Mouse (Mus musculus) embryo, embryonic 11 days (tissue): Measurements from ENCODE around the gene A130010J15Rik.

Experiments
- DNase-seq: peaks from one replicate; pipeline ENCODE4 v3.0.0-alpha.2; 2015

Gene A130010J15Rik

DNA sequence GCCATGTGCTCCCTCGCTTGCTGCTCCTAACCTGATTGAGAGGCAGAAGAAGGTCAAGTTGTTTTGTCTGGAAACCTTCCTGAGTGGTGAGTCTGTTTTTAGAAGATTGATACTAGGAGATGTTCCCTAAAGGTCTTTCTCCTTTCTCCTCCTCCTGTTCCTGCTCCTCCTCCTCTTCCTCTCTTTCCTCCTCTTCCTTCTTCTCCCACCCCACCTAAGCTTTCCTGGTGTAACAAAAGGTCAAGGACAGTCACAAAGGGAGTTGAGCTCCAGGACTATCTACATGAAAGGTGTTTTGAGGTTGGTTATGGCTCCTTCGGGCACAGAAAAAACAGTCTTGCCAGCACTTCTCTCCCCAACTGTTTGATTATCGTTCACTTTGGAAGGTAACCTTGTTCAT lies at the start of gene A130010J15Rik:
Gene A130010J15Rik (plus strand): TSS at position 301 of the 400 bp plus-strand sequence.
- DNase-seq = no peak

- DNase-seq = no peak
Measured at GRCm38 (mm10) chr1:193122793-193123192, 45.1 kb upstream of the A130010J15Rik start.

- no peak for DNase-seq
Measured at GRCm38 (mm10) chr1:193123290-193123689, 44.6 kb upstream of the A130010J15Rik start.

- no peak for DNase-seq
Measured at GRCm38 (mm10) chr1:193125835-193126234, 42.0 kb upstream of the A130010J15Rik start.

DNA sequence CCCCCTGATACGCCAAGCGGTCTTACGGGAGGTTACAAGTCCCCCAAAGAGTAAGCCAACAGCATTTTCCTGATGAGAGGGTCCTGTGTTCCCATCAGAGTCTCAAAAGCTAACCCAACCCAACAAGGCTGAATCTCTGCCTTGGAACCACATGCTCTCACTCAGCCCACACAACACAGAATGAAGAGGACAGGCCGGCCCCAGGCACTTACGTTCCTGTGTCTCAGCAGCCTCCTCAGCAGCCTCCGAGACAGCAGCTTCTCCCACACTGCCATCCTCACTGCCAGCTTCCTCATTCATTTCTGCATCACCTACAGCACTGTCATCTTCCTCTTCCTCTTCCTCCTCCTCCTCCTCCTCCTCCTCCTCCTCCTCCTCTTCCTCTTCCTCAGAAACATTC lies 39.8 kb upstream of the A130010J15Rik start:
- DNase-seq = no peak

- DNase-seq = no peak
Measured at GRCm38 (mm10) chr1:193129321-193129720, 38.5 kb upstream of the A130010J15Rik start.

GRCm38 (mm10) chr1:193129786-193130455 lies 37.9 kb upstream of the A130010J15Rik start, which contains the start of gene Diexf:
Diexf (minus strand) TSS chr1:193130272.
- peak; percentile 99 for DNase-seq

DNA sequence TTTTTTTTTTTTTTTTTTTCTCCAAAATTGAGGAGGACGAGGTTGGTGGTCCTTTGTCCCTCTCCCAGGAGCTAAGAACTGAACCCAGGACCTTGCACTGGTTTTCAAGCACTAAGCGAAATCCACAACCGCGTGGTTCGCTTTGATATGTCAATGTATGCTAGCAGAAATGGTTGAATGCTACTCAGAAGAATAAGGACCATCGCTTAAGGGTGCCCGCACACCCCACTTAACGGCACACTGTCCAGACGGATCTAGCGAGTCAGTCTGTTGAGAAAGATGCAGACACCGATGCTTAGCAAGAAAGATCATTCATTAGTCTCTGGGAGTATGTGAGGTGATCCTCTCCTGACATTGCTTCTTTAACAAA lies 37.4 kb upstream of the A130010J15Rik start:
- no peak for DNase-seq

GRCm38 (mm10) chr1:193130839-193131238 lies 37.0 kb upstream of the A130010J15Rik start:
- no peak for DNase-seq

DNA sequence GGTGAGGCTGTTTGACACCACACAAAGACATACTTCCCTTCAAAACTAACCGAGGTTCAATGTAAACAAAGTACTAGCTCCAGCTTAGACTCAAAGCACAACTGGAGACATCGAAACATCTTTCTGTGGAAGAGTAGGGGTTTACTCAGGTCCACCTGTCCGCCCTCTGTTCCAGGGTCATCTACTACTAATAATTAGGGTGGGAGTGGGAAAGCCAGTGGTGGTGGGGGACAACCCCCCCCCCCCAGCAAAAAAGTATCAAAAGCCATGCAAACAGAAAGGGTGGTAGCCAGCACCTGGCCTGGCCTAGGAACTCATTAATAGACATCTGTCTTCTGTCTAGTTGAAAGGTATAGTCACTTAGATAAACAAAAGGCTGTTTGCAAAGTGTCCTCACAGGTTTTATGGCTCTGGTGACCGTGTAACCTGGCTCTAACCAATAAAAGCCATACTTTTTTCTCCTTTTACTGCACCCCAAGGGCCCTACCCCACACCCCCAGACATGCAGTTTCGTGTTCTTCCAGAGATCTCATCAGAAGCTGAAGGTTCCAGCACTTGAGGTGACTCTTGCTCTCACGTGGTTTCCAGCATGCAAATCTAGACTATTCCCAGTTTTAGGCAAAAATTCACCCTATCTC lies 36.4 kb upstream of the A130010J15Rik start:
- DNase-seq = no peak

- no peak for DNase-seq
Measured at GRCm38 (mm10) chr1:193132385-193132784, 35.5 kb upstream of the A130010J15Rik start.

DNA sequence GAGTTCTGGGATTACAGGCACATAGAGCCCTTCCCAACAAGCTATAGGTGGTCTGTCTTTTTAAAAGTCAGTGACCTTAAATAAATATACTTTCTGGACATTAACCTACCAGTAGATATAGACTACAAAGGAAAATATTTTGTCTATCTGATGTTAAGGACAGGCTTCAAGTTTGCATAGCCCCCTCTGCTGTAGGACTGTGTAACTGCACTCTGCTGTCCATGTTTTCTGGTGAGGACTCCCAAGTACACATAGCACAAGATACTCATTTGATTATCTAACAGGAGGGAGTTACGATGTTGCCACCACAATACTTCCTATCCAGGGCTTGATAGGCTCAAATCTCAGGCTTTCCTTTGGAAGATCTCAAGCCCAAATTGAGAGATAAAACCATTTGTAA lies 34.1 kb upstream of the A130010J15Rik start:
- DNase-seq = no peak

- DNase-seq = no peak
Measured at GRCm38 (mm10) chr1:193138087-193138486, 29.8 kb upstream of the A130010J15Rik start.

GRCm38 (mm10) chr1:193138669-193139068 lies 29.2 kb upstream of the A130010J15Rik start:
- no peak for DNase-seq

DNA sequence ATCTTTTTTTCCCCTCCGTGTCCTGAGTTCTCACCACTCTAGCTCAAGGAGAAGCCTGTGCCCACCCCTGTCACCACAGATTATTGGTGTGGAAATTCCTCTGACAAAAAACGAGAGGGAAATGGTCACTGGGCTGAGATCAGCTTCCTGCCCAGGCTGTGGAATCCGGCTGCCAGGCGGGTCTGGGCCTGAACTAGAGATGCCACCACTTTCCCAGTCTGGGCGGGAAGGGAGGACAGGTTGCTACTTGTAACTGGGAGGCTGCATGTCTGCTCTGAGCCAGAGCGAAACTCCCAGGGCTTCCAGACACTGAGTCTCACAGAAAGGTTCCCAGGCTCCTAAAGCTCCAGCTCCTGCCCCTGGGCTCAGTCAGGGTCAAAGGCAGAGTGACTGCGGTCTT lies 26.7 kb upstream of the A130010J15Rik start:
- no peak for DNase-seq

DNA sequence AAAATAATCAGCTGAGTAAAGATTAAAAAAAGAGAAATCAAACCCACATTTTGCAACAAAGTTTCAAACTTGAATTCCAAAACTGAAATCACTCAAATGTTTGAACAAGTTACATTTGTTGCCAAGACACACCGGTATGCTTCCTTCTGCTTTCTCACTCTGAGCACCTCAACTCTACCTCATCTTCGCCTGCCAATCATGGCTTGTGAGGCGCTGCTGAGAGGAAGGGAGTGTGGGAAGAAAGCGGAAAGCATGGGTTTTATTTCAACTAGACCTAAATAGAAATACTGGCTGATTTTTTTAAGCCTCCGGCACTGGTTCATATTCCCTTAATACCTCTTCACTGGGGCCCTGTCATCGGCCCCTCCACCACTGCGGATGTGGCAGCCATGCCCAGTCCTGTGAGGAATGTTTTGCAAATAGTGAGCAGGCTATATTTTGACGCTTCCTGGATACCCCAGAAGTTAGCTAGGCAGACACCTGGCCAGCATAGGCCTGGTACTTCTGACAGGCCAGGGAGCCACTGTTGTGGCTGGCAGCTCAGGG lies 25.3 kb upstream of the A130010J15Rik start:
- DNase-seq = no peak

DNA sequence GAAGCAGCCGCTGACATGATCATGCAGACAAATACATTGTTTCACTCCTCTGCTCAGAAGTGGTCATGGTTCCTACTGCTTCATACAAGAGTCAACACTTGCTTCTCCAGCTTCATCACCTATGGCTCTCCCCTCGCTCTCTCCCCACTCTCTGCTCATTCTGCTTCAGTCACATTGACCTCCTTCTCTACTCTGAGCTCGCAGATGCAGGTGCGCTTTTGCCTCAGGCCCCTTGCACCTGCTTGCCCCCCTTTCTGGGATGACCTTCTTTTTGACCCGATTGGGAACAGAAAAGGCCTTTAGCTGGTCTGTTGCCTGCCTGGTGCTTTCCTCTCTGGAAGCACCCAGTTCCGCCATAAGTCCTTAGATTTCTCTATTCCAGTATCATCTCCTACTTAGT lies 23.3 kb upstream of the A130010J15Rik start:
- no peak for DNase-seq

DNA sequence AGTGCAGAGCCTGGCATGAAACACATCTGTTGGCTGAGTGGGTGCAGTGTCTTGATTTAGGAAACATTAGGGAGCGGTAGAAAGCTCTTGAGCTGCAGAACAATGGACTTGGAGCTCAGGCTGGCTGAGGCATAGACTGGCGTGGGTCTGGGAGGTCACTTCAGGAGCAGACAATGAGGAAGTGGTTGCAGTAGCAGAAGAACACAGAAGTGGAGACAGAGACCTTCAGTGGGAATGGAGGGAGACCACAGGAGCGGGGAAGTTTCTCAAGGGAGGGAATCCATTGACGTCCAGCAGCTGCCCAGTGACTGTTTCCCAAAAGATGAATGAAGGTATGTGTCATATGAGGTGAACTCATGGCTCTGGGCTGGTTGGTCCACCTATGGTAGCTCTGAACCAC lies 22.7 kb upstream of the A130010J15Rik start:
- DNase-seq = no peak

GRCm38 (mm10) chr1:193146416-193146815 lies 21.4 kb upstream of the A130010J15Rik start:
- no peak for DNase-seq

- no peak for DNase-seq
Measured at GRCm38 (mm10) chr1:193149231-193149630, 18.6 kb upstream of the A130010J15Rik start.

- DNase-seq = no peak
Measured at GRCm38 (mm10) chr1:193151134-193151533, 16.7 kb upstream of the A130010J15Rik start.

DNA sequence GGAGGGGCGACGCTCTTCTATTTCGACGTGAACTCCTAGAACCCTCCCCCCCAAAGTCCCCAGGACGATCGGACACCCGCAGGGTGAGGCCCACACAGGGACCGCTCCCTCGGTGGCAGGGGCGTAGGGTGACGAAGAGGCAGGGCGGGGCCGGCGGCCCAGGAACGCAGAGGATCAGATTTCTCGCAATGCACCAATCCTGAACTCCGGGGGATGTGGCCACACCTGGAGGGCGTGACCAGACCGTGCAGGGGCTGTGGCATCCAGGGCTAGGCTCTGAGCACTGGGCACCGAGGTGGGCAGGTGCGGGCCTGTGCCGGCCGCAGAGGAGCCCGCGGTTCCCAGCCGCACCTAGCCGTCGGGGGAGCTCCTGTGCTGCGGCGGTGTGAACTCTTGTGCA lies 15.0 kb upstream of the A130010J15Rik start, which contains the start of gene Irf6:
Gene Irf6 (plus strand): TSS at position 240 of the 400 bp plus-strand sequence.
- DNase-seq = peak; percentile 77

GRCm38 (mm10) chr1:193153561-193153960 lies 14.3 kb upstream of the A130010J15Rik start:
- no peak for DNase-seq
